Mouse (Mus musculus): Measurements from ENCODE around the gene Pi16. TPM values are rescaled to one million over a fixed set of nuclear protein-coding genes. Genes with fewer than 3 reads are reported as not detected.

The Pi16 gene
- polyA plus RNA-seq, 1 experiment from 2014 or later, result 1.3 TPM

GRCm38 (mm10) chr17:29315672-29316465 is 1.6 kb upstream of the Pi16 start:
- H3K9ac ChIP-seq (ENCODE audit: low read length), result no peak overlapping the region
- TF ChIP-seq EP300 (optimal IDR thresholded peaks at IDR 0.05), result no peak
- TF ChIP-seq CTCF (IDR thresholded peaks at IDR 0.05; ENCODE audit: low read depth), result no peak
- no peak for ATAC-seq (ENCODE audit: low FRiP score, low TSS enrichment)
- H3K4me1 ChIP-seq (replicated peaks; ENCODE audit: control insufficient read depth, insufficient read depth), result no peaks in the 10 kb centered on the region
- H3K9me3 ChIP-seq (ENCODE audit: control insufficient read depth, low read length), result no peaks in the 10 kb centered on the region
- WGBS, result 58% methylated on average over 9 of the region's 9 CpGs
- no peak overlapping the region for H3K4me3 ChIP-seq (ENCODE audit: low read depth, low read length)
- H3K27me3 ChIP-seq (ENCODE audit: control insufficient read depth, insufficient read depth, low read length), result no peaks in the 10 kb centered on the region
- no peak overlapping the region for H3K27ac ChIP-seq (replicated peaks)
- no peaks in the 10 kb centered on the region for H3K36me3 ChIP-seq (ENCODE audit: control insufficient read depth, insufficient read depth, low read length)
- no peak for DNase-seq (ENCODE audit: low spot score)
- no peak overlapping the region for H3K4me2 ChIP-seq (replicated peaks; ENCODE audit: low read depth)

DNA sequence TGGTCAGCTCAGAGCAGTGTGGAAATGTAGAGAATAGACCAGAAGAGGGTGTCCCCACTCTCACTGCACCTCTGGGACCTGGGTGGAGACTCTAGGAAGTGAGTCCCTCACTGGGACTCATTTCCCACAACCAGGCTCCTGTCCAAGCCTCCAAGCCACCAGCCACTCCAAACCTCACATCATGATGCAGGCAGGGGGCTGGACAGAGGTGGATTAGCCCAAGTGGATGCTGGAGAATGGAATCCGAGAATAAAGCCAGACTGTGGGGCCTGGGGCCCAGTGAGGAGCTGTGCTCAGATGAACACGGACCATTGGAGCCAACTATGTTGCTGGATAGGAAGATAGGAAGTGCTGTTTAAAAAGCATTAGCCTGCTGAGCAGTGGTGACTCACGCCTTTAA is 589 bp upstream of the Pi16 start:
- no peak for TF ChIP-seq EP300 (optimal IDR thresholded peaks at IDR 0.05)
- TF ChIP-seq CTCF (IDR thresholded peaks at IDR 0.05; ENCODE audit: low read depth), result no peak
- no peak for DNase-seq (ENCODE audit: low spot score)
- Histone ChIP-seq H3K27me3 (ENCODE audit: control insufficient read depth, insufficient read depth, low read length) (no peaks in the 10 kb centered on the region), H3K4me3 (ENCODE audit: low read depth, low read length) (no peak overlapping the region), H3K9me3 (ENCODE audit: control insufficient read depth, low read length) (no peaks in the 10 kb centered on the region), H3K27ac (replicated peaks) (no peak overlapping the region), H3K4me1 (replicated peaks; ENCODE audit: control insufficient read depth, insufficient read depth) (no peaks in the 10 kb centered on the region), H3K9ac (ENCODE audit: low read length) (no peak overlapping the region), H3K4me2 (replicated peaks; ENCODE audit: low read depth) (no peak overlapping the region), H3K36me3 (ENCODE audit: control insufficient read depth, insufficient read depth, low read length) (no peaks in the 10 kb centered on the region)
- ATAC-seq (ENCODE audit: low FRiP score, low TSS enrichment), result no peak
- WGBS, result 63% methylated on average over 3 of the region's 3 CpGs

DNA sequence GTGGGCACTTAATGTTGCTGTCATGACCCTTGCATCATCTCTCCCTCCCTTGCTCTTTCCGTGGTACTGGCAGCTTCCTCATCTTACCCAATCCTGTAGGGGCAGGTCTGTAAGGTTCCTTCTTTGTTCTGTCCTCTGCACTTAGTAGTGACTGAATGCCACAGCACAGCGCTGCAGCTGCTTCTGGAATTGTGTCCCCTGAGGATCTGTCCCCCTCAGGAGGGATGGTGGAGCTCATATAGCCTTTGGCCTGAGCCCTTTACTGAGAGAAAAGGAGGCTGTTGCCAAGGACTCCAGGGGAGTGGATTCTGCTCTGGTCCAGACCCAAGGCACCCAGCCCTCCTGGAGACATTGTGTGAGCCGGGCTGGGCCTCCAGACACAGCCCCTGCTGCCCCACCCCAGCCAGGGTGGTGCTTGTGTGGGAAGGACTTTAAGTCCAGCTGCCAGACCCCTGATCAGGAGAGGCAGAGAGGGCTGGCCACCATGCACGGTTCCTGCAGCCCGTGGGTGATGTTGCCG is 1.3 kb downstream of the Pi16 start:
- H3K4me3 ChIP-seq (ENCODE audit: low read depth, low read length), result no peak overlapping the region
- no peak overlapping the region for H3K9ac ChIP-seq (ENCODE audit: low read length)
- ATAC-seq (ENCODE audit: low FRiP score, low TSS enrichment), result no peak
- 51% methylated on average over 6 of the region's 6 CpGs for whole genome bisulfite sequencing
- H3K9me3 ChIP-seq (ENCODE audit: control insufficient read depth, low read length), result no peaks in the 10 kb centered on the region
- TF ChIP-seq EP300 (optimal IDR thresholded peaks at IDR 0.05), result no peak
- no peak for TF ChIP-seq CTCF (IDR thresholded peaks at IDR 0.05; ENCODE audit: low read depth)
- H3K4me1 ChIP-seq (replicated peaks; ENCODE audit: control insufficient read depth, insufficient read depth), result no peaks in the 10 kb centered on the region
- no peak overlapping the region for H3K27ac ChIP-seq (replicated peaks)
- no peaks in the 10 kb centered on the region for H3K36me3 ChIP-seq (ENCODE audit: control insufficient read depth, insufficient read depth, low read length)
- no peaks in the 10 kb centered on the region for H3K27me3 ChIP-seq (ENCODE audit: control insufficient read depth, insufficient read depth, low read length)
- no peak for DNase-seq (ENCODE audit: low spot score)
- no peak overlapping the region for H3K4me2 ChIP-seq (replicated peaks; ENCODE audit: low read depth)

DNA sequence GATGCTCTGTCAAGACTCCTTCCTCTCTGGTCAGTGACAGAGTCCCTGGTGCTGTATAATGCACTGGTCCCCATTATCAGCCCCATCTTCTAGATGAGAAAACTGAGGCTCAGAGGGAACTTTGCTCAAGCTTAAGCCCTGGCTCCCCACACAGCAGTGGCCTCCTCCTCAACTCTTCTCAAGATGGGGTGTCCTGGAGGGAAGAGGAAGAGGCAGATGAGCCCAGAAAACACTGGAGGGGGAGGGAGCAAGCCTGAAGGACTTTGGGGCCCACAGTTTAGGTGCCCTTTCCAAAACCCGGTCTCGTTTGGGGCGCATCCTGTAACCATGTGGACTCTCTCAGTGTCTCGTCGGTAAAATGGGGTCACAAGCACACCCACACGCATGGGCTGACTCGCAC is 2.0 kb downstream of the Pi16 start:
- H3K27ac ChIP-seq (replicated peaks), result no peak overlapping the region
- H3K36me3 ChIP-seq (ENCODE audit: control insufficient read depth, insufficient read depth, low read length), result no peaks in the 10 kb centered on the region
- H3K27me3 ChIP-seq (ENCODE audit: control insufficient read depth, insufficient read depth, low read length), result no peaks in the 10 kb centered on the region
- H3K9me3 ChIP-seq (ENCODE audit: control insufficient read depth, low read length), result no peaks in the 10 kb centered on the region
- no peak overlapping the region for H3K4me2 ChIP-seq (replicated peaks; ENCODE audit: low read depth)
- 93% methylated on average over 7 of the region's 7 CpGs for WGBS
- no peaks in the 10 kb centered on the region for H3K4me1 ChIP-seq (replicated peaks; ENCODE audit: control insufficient read depth, insufficient read depth)
- TF ChIP-seq CTCF (IDR thresholded peaks at IDR 0.05; ENCODE audit: low read depth), result no peak
- no peak for TF ChIP-seq EP300 (optimal IDR thresholded peaks at IDR 0.05)
- no peak for DNase-seq (ENCODE audit: low spot score)
- no peak overlapping the region for H3K4me3 ChIP-seq (ENCODE audit: low read depth, low read length)
- no peak overlapping the region for H3K9ac ChIP-seq (ENCODE audit: low read length)
- ATAC-seq (ENCODE audit: low FRiP score, low TSS enrichment), result no peak

GRCm38 (mm10) chr17:29319881-29320639 is 2.6 kb downstream of the Pi16 start:
- Histone ChIP-seq H3K27me3 (ENCODE audit: control insufficient read depth, insufficient read depth, low read length) (no peaks in the 10 kb centered on the region), H3K4me1 (replicated peaks; ENCODE audit: control insufficient read depth, insufficient read depth) (no peaks in the 10 kb centered on the region), H3K36me3 (ENCODE audit: control insufficient read depth, insufficient read depth, low read length) (no peaks in the 10 kb centered on the region), H3K9ac (ENCODE audit: low read length) (no peak overlapping the region), H3K4me3 (ENCODE audit: low read depth, low read length) (no peak overlapping the region), H3K27ac (replicated peaks) (no peak overlapping the region), H3K4me2 (replicated peaks; ENCODE audit: low read depth) (no peak overlapping the region), H3K9me3 (ENCODE audit: control insufficient read depth, low read length) (no peaks in the 10 kb centered on the region)
- ATAC-seq (ENCODE audit: low FRiP score, low TSS enrichment) (no peak), DNase-seq (ENCODE audit: low spot score) (no peak)
- TF ChIP-seq CTCF (IDR thresholded peaks at IDR 0.05; ENCODE audit: low read depth), result no peak
- TF ChIP-seq EP300 (optimal IDR thresholded peaks at IDR 0.05), result no peak
- WGBS, result 58% methylated on average over 8 of the region's 8 CpGs
